Mouse (Mus musculus): ENCODE data around the gene Pus3.
A peak's percentile ranks its signal among the peaks of the same experiment; 100 is the strongest.
"Not testable (repeated sequence)": the region's sequence is repeated elsewhere in the genome, so short reads cannot be mapped to it uniquely, and the experiment has no call there.

Gene Pus3

DNA sequence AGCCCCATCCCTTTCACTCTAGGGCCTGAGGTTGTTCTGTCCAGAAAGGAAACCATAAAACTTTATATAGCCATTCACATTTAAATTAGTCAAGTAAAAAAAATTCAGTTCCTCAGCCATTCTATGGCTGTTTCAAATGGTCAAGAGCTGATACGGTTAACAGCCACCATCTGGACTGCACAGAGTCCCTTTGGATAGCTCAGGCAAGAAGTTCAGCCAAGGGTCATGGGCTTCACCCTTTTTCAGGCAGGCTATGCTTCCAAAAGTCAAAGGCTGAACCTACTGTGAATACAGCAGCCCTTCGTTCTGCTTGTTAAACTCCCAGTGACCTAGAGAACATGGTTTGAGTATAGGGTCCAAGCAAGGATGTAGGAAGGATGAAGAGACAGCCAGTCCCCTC is 13.7 kb upstream of the Pus3 start:
- no peak for DNase-seq (ENCODE audit: extremely low read depth, insufficient read length, low spot score)

DNA sequence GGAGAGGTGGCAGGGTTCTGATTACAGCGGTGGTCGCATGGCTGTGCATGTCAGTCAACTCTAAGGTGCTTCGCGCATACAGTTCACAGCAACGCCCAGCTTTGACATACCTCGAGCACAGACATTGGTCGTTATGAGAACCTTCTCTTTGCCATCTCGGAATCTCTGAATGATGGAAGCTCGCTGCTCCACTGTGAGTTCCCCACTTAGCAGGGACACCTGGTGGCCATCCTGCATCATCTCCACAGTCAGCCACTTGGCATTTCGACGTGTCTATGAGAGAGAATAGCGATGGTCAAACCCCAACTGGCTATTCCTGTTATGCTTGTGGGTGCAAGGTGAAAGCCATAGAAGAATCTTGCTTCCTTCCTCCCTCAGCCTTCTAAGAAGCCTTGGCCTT is 12.7 kb upstream of the Pus3 start:
- DNase-seq (ENCODE audit: extremely low read depth, insufficient read length, low spot score): no peak

DNA sequence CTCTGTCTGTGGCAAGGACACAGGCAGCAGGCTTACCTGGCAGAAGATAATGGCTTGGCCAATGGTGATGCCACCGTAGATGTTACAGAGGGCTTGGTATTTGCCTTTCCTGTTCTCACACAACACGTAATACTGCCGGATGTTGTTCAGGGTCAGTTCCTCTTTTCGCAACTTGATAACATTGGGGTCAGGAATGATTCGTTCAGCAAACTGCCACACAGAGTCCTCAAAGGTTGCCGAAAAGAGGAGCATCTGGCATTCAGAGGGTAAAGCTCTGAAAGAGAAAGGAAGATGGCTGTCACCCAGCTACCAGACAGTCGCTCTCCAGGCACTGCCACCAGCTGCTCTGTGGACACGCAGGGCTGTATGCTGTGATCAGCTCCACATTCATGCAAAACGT is 11.7 kb upstream of the Pus3 start:
- DNase-seq (ENCODE audit: extremely low read depth, insufficient read length, low spot score): no peak

DNA sequence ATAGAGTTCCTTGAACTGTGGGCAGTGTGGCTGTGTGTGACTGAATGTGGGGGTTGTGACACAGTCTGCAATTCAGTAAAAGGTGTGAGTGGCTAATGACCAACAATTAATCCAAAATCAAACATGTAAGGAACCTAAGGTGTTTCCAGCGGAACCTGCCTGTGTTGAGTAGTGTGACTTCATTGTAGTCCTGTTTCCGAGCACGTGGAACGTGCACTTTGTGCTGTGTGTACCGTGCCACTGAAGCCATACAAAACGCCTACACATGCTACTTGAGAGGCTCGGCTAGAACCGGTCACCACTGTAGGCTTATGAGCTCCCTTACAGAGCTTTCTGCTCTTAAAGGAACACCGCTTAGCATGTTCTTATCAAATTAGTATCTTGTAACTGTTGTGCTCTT is 9.9 kb upstream of the Pus3 start:
- DNase-seq (ENCODE audit: extremely low read depth, insufficient read length, low spot score): no peak

DNA sequence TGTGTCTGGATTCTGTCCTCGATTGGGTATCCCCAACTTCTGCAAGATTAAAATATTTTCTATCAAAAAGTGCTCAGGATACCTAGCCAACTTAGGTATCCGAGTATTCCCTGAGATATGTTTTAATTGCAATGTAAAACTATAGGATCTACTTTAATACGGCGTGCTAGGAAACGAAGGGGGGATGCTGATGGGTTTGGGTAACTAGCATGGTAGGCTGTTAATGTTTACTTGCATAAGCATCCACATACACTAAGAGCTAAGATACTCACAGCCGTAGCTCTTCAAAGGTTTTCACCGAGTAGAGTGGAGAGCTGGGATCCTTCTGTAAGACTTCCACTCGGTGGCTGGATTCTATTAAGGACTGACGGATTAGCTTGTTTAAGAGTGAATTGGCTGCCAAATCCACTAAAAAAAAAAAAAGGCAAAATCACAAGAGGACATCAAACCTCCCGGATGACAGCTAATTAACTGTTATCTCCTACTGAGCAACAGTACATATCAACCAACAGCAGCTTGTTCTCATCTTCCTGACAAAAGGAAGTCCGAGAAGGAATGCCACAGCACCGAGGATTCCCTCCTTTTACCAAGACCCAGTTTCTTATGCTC is 1.8 kb upstream of the Pus3 start:
- DNase-seq (ENCODE audit: extremely low read depth, insufficient read length, low spot score): no peak

DNA sequence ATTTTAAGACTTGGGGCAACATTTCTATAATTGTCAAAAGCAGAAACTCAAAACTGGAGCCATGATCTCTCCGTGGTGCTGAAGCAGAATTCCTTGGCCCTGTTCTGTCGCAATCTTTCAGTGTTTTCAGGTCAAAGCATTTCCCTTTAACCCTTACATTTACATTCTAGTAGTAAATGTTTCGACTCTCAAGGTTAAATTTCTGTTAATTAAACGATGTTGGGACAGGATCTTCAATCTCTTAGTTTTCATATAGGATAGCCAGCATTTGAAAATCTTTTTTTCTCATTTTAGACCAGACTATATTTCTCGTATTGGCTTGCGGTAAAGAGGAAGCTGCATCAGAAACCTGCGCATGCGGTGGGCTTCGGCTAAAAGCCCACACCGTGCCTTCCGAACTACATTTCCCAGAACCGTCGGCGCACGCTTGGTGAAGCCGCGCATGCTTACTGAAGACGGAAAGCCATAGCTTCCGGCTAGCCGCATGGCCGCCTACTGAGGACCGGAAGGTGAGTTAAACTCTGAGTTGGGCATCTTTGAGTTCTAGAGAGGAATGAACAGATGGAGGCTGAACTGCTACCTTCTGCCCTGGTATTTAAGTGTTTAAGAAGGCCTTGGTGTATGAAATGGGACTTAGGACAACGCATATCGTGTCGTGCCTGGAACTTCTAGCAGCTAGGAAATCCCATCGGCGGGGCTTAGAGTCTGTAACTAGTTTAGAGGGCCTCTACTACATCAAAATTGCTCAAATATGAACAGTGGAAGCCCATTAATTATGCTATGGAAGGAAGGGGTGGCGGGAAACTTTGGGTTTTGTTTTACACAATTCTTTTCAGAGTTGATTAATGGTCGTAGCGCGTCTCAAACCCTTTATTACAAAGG is 855 bp downstream of the Pus3 start:
- DNase-seq (ENCODE audit: extremely low read depth, insufficient read length, low spot score): peak; percentile 61

DNA sequence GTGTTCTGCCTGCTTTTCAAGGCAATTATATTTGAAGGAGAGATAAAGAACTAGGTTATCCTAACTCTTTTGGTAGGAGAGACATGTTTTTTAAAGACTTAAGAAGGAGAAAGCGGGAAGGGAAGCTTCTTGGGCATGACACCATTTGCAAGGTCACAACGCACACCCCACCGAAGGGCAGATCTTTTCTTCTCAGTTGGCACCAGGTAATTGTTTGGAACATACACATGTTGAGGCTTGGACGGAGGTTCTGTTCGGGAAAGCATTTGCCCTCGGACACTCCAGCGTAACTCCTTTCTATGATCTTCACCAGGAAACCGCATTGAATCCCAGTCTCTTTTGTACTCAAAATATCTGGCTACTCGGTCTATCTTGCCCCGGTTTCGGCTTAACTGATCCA is 2.7 kb downstream of the Pus3 start:
- no peak for DNase-seq (ENCODE audit: extremely low read depth, insufficient read length, low spot score)

DNA sequence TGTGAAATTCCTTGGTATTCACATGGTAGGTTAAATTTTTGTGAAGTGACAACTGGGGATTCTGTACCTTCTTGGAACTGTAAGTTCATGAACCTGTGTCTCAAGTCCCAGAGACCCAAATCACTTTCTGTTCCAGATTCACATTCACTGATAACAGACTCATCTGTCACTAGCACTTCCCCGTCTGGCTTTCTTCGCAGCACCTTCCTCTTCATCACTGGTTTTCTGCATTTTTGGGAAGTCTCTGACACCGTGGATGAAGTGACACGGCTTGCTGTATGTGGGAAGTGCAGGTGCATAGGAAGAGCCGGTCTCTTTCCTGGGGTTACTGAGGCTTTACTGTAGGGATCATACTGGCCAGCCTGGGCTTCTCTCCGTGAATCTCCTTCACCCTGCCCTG is 3.2 kb downstream of the Pus3 start:
- DNase-seq (ENCODE audit: extremely low read depth, insufficient read length, low spot score): no peak

DNA sequence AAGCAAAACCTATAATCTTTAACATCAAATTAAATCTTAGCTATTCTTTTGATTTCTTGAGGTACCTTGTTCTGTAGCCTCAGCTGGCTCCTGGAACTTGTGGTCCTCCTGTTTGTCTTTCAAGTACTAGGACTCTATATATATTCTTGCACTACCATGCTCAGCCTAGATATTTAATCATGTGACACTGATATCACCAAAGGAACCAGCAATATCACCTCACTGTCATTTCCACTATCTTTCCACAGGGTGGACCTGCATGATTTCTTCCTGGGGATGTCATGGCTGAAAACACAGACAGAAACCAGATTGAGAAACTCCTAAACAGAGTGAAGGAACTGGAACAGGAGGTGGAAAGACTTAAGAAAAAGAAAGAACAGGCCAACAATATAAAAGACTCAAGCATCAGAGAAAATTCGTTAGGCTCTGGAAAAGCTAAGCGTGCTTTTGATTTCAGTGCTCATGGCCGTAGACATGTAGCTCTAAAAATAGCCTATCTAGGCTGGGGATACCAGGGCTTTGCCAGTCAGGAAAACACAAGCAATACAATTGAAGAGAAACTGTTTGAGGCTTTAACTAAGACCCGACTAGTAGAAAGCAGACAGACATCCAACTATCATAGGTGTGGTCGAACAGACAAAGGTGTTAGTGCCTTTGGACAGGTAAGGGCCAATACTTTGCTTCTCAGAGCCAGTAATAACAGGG is 6.3 kb downstream of the Pus3 start:
- DNase-seq (ENCODE audit: extremely low read depth, insufficient read length, low spot score): no peak

DNA sequence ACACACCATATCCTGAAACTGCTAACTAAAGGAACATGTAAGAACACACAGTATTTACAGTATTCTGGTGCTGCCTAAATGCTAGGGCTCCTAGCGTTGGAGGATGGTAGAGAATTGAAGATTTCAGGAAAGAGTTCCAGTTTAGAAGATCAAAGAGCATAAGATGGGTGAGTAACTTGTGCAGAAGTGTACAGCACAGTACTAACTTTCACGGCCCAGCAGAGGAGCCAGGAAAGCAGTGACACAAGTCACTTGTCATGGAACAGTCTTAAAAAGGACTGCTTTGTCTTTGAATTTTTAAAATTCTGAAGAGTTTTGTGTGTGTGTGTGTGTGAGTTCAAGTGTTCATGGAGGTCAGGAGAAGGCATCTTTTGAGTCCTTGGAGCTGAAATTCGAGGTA is 9.6 kb downstream of the Pus3 start:
- DNase-seq (ENCODE audit: extremely low read depth, insufficient read length, low spot score): no peak

DNA sequence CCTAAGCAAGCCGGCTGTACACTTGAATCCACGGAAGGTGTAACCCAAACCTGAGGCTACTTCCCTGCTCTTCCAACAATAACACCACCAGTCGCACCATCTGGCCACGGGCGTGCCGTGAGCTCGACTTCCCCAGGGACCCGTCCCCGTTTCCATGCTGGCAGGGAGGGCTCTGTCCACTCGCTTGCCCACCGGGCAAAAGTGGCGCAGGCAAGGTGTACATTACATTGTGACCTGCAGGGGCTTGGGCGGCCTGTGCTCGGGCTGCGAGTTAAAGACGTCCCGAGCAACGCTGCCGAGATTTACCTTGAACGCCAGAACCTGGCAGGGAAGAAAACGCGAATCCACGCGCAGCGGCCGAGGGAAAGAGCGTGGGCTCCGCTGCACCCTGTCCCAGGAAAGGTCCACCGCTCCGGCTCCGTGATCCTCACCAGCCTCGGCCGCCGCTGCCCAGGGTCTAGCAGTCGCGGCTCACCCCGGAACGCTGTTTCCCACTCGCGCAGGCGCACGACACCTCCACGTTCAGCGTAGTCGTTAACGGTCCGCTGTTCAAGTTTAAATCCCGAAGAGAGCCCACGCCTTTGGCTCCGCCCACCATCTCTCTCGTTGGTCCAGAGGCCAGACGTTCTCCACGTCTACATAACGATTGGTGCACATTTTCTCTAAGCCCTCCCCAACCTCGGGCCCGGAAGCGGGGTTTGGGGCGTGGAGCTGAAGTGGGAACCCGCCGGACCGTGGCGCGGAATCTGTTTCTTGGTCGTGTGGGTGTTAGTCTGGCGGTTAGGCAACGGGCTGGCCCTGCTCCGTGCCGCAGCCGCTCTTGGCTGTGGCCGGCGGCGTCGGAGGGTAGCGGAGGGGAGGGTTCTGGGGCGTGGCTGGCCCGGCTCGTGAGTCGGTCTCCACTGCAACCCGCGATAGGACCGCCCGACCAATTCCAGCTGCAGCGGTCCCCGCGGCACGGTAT is 11.5 kb downstream of the Pus3 start, which contains the start of the genes Pate2 and Hyls1:
TSS of gene Pate2 (plus strand) at position 714 of the 964 bp plus-strand sequence.
TSS of gene Hyls1 (minus strand) at position 828 of the 964 bp plus-strand sequence.
- peak; percentile 96 for DNase-seq (ENCODE audit: extremely low read depth, insufficient read length, low spot score)

DNA sequence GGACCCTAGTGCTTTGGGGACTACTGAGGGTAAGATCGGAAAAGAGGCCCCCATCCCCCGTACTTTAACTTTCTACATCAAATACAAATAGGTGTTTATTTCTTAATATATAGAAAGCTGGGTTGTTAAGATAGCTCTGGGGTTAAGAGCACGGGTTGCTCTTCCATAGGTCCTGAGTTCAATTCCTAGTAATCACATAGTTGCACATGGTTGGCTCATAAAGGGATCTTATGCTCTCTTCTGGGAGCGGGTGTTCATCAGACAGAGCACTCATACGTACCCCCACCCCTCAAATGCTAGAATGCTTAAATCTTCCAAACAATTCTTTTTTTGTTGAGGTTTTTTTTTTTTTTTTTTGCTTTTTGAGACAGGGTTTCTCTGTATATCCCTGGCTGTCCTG is 12.3 kb downstream of the Pus3 start:
- no peak for DNase-seq (ENCODE audit: extremely low read depth, insufficient read length, low spot score)

DNA sequence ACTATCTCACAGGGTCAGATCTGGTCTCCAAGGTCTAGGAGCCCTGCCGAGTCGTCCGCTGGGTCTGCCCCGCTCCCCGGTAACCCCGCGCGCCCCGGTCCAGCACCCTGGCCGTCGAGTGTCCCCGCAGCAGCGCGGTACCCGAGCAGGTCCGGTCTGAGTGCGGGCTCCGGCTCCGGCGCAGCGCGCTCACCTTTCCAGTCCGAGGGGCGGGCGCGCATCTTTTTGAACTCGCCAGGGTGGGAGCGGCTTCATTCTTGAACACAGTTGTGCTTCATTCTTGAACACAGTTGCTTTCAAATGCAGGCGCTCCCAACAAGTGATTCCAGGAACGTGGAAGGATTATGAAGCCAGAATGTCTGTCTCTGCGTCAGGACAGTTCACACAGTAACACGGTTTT is 16.0 kb downstream of the Pus3 start:
- DNase-seq (ENCODE audit: extremely low read depth, insufficient read length, low spot score): no peak

DNA sequence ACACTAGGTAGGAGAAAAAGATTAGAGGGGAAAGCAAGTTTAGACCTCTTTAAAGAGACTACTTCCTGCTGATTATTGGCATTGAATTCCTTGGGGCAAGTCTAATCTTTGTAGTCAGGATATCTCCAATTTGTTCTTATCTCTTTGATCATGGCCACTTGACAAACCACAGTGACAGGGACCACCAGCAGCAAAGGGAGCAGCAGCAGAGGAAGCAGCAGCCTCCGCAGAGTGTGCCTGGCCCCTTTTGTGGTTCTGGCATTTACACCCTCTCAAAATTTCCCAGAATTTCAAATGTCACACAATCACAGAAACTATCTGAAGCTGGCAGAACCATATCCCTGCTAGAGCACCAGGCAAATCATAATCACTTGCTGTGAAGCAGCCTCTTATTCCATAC is 29.3 kb downstream of the Pus3 start:
- no peak for DNase-seq (ENCODE audit: extremely low read depth, insufficient read length, low spot score)

DNA sequence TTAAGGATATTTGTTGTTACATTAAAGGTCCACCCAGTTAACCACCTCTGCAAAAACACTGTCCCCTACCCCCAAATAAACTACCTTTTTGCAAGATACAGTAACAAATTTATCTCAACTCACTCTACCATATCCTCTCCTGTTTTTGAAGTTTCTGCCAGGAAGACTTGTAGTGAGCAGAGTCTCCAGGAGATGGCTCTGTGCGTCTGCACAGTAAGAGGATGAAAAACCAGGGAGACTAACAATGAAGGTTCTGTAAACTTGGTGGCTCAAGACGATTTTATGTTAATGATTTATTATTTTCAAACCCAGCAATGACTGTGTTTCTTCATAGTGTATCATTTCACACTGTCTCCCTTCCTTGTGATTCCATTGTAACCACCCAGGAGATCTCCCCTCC is 34.5 kb downstream of the Pus3 start:
- DNase-seq (ENCODE audit: extremely low read depth, insufficient read length, low spot score): no peak

DNA sequence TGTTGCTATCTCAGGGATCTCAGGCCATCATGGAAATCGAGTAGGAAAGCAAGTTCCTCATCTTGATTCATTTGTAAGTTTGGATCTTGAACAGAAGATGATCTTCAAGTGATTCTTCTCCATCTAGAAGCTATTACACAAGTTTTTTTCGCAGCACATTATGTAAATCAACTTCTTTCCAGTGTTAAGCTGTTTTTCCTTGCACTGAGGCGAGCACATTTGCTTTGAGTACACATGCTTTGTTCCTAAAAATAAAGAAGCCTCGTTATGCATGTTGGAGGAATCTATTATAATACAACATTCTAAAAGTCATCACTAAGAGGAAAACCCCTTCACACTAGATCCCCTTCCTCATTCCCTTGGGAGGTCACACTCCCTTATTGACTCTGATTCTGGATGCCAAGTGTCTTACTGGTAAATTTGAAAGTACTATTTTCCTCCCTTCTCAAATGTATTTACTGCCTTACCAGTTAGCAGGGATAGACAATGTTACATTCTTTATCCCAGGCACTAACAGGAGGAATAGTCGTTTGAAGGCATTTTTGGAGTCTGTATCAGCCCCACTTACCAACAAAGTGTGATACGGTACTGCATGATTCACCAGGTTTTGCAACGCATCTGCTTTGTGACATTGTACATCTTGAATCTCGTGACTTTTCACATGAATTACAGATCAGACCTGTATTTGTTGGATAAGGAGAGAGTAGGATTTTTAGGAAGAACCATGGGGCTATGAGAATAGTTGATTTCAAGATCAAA is 49.4 kb downstream of the Pus3 start:
- DNase-seq (ENCODE audit: extremely low read depth, insufficient read length, low spot score): no peak

DNA sequence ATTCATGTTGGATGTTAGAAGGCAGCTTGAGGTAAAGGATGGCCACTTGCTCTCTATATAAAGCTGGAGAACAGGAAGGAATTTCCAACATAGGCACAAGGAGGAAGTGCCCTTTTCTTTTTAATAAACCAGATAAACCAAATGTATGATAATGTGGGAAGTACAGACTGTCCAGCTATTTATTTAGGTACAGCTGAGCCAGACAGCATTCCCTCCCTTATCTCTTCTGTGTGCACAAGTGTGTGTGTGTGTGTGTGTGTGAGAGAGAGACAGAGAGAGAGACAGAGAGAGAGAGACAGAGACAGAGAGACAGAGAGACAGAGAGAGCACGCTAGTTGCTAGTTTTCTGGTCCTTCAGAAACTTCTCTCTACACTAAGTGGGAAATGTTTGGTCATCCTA is 53.4 kb downstream of the Pus3 start, which contains the start of gene Pate4:
TSS of gene Pate4 (minus strand) at position 101 of the 400 bp plus-strand sequence.
- DNase-seq (ENCODE audit: extremely low read depth, insufficient read length, low spot score): no peak

DNA sequence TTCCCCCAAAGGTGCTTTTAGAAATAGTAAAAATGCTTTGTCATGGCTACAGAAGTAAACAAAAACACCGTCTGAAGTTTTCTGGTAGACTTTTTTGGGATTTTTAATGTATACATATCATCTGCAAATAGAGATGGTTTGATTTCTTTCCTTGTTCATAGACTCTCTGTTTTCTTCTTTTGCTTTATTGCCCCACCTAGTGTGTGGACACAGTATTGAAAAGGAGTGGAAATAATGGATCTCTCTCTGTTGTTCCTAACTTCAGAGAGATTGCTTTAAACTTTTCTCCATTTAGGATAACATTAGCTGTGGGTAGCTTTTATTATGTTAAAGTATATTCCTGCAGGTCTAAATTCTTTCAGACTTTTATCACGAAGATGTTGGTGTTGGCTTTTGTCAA is 55.6 kb downstream of the Pus3 start:
- no peak for DNase-seq (ENCODE audit: extremely low read depth, insufficient read length, low spot score)

DNA sequence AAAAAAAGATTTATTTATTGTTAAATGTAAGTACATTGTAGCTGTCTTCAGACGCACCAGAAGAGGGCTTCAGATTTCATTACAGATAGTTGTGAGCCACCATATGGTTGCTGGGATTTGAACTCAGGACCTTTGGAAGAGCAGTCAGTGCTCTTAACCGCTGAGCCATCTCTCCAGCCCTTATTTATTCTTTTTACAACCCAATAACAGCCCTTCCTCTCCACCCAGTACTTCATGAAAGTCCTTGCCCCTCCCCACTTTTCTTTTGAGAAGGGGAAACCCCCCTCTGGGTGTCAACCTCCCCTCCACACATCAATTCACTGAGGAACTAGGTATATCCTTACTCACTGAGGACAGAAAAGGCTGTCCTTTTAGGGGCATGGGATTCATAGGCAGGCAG is 58.4 kb downstream of the Pus3 start:
- not testable (repeated sequence) for DNase-seq (ENCODE audit: extremely low read depth, insufficient read length, low spot score)

All from 3134 (cell line).